Mouse (Mus musculus): Measurements from ENCODE around the gene Drd5. TPM values are rescaled to one million over a fixed set of nuclear protein-coding genes. Genes with fewer than 3 reads are reported as not detected.

Gene Drd5
- total RNA-seq (2023), result not detected in 2 replicates

DNA sequence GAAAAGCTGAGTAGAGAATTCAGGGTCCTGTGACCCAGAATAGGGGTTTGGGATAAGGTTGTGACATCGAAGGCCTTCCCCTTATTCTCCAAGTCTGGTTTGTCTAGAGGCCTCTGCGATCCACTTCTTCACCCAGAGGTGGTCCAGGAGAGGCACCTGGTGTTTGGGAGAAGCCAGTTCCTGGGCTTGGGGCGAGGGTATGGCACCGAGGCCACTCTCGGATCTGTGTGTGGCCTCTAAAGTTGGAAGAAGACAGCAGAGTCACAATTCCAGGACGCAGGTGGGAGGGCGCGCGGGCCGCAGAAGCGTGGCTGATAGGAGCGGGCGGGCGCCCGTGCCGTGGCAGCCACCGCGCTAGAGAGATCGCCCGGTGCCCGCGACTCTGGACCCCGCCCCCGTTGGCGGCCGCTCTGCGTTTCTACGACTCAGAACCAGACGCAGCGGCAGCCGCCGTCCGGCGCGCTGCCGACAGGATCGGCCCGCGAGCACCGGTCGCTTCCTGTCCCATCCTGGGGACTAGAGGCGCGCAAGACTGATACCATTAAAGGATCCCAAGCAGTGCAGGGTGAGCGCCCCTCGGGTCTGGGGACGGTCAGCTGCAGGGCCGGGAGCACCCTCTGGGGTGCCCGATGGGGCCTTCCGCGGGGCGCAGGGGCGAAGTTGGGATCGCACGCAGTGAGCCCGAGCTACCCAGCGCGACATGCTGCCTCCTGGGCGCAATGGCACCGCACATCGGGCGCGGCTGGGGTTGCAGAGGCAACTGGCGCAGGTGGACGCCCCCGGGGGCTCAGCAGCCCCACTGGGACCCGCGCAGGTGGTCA lies at the start of gene Drd5:
Gene Drd5, plus strand, starts transcription at position 402 of the 821 bp plus-strand sequence.

DNA sequence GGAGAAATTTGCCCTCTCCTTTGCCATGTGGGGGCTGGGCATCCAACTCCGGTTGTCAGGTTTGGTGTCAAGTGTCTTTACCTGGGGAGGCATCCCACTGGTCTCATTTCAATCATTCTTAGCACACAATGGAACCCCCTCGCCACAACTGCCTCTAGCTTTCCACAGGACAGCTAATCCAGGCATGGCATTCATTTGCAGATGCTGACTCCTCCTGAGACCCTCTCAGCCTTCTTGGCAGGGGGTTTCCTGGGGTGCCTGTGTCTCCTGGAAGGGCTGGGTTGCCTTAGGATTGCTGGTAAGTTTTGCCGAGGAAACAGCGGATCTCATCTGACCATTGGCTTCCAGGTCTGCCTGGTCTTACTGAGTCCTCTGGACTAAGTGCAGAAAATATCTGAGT lies 43.4 kb upstream of the Drd5 start, which contains the start of gene Otop1:
Gene Otop1, plus strand, starts transcription at position 202 of the 400 bp plus-strand sequence.

Other genes starting within 250 kb of the Drd5 start
- not detected in 2 replicates for gene Nsg1, start 159.5 kb upstream of the Drd5 start, total RNA-seq (2023)
- gene Zbtb49, start 98.9 kb upstream of the Drd5 start, total RNA-seq (2023), result 9.1 and 12.3 TPM in 2 replicates
- 10.8 and 16.6 TPM in 2 replicates for gene Lyar, start 98.9 kb upstream of the Drd5 start, total RNA-seq (2023)
- 48.4 and 54.8 TPM in 2 replicates for gene Tmem128, start 59.2 kb upstream of the Drd5 start, total RNA-seq (2023)
- not detected in 2 replicates for gene Otop1, start 43.4 kb upstream of the Drd5 start, total RNA-seq (2023)
- gene Slc2a9, start 183.8 kb downstream of the Drd5 start, total RNA-seq (2023), result 21.4 and 26.3 TPM in 2 replicates
- 429 and 489 TPM in 2 replicates for gene Wdr1, start 243.9 kb downstream of the Drd5 start, total RNA-seq (2023)